Mouse (Mus musculus) lung, postnatal 36 days (tissue): Measurements from ENCODE around the gene Gm20388.

Source experiments
- DNase-seq: peaks from one replicate; pipeline ENCODE4 v3.0.0; 2022; ENCODE audit warnings: mixed read lengths

The Gm20388 gene

GRCm38 (mm10) chr8:120502428-120502827 lies 591.8 kb downstream of the Gm20388 start:
- DNase-seq: no peak

GRCm38 (mm10) chr8:120504251-120505081 lies 593.8 kb downstream of the Gm20388 start:
- peak; percentile 88 for DNase-seq

- no peak for DNase-seq
Observed at GRCm38 (mm10) chr8:120505082-120505511, 594.5 kb downstream of the Gm20388 start.

GRCm38 (mm10) chr8:120505619-120506310 lies 595.1 kb downstream of the Gm20388 start:
- DNase-seq: no peak

- peak; percentile 56 for DNase-seq
Observed at GRCm38 (mm10) chr8:120506562-120506961, 595.9 kb downstream of the Gm20388 start.

- DNase-seq: no peak
Observed at GRCm38 (mm10) chr8:120507290-120507689, 596.6 kb downstream of the Gm20388 start.

GRCm38 (mm10) chr8:120509136-120510034 lies 598.7 kb downstream of the Gm20388 start:
- DNase-seq: peak; percentile 60

- DNase-seq: no peak
Observed at GRCm38 (mm10) chr8:120510035-120510416, 599.4 kb downstream of the Gm20388 start.

GRCm38 (mm10) chr8:120510863-120511457 lies 600.3 kb downstream of the Gm20388 start:
- DNase-seq: peak; percentile 39

- DNase-seq: no peak
Observed at GRCm38 (mm10) chr8:120511737-120512136, 601.1 kb downstream of the Gm20388 start.

GRCm38 (mm10) chr8:120512326-120512725 lies 601.7 kb downstream of the Gm20388 start:
- no peak for DNase-seq

GRCm38 (mm10) chr8:120513145-120513544 lies 602.5 kb downstream of the Gm20388 start:
- no peak for DNase-seq

- DNase-seq: no peak
Observed at GRCm38 (mm10) chr8:120513638-120514461, 603.2 kb downstream of the Gm20388 start.

GRCm38 (mm10) chr8:120515214-120515613 lies 604.6 kb downstream of the Gm20388 start:
- DNase-seq: no peak

GRCm38 (mm10) chr8:120515650-120516049 lies 605.0 kb downstream of the Gm20388 start:
- DNase-seq: no peak

- DNase-seq: no peak
Observed at GRCm38 (mm10) chr8:120516182-120516755, 605.6 kb downstream of the Gm20388 start.

GRCm38 (mm10) chr8:120517666-120518410 lies 607.2 kb downstream of the Gm20388 start:
- DNase-seq: no peak

- peak; percentile 63 for DNase-seq
Observed at GRCm38 (mm10) chr8:120518736-120519534, 608.3 kb downstream of the Gm20388 start.

- no peak for DNase-seq
Observed at GRCm38 (mm10) chr8:120520287-120520686, 609.6 kb downstream of the Gm20388 start.
